Mouse (Mus musculus) C2C12 (cell line): ENCODE data around the gene Npb. TPM values are rescaled to one million over a fixed set of nuclear protein-coding genes. Genes with fewer than 3 reads are reported as not detected.

ENCODE experiments used
- H3K27me3 ChIP-seq: one replicate; pipeline ENCODE4 v1.6.1; 2011; ENCODE audit not compliant: control insufficient read depth, insufficient read depth, insufficient read length
- H3K36me3 ChIP-seq: one replicate; pipeline ENCODE4 v1.6.1; 2011; ENCODE audit not compliant: control insufficient read depth, insufficient read depth
- H3K4me3 ChIP-seq: one replicate; pipeline ENCODE4 v1.5.1; 2011; ENCODE audit warnings: mild to moderate bottlenecking, control low read depth; ENCODE audit not compliant: poor library complexity, insufficient read depth, severe bottlenecking
- H3K79me2 ChIP-seq: one replicate; pipeline ENCODE4 v1.6.1; 2011; ENCODE audit not compliant: control insufficient read depth, insufficient read depth
- H3K79me3 ChIP-seq: one replicate; pipeline ENCODE4 v1.6.1; 2011; ENCODE audit warnings: low read depth, control low read depth
- H3ac ChIP-seq: one replicate; pipeline ENCODE3; 2011; ENCODE audit warnings: low read depth; ENCODE audit not compliant: control insufficient read depth, insufficient read length
- CEBPB ChIP-seq: IDR thresholded peaks from one replicate; pipeline ENCODE4 v1.6.1; 2011; ENCODE audit warnings: low read depth, mild to moderate bottlenecking, control low read depth, moderate library complexity
- CTCF ChIP-seq: IDR thresholded peaks from one replicate; pipeline ENCODE4 v1.5.1; 2011; ENCODE audit not compliant: control insufficient read depth, insufficient read depth, insufficient read length
- FOSL1 ChIP-seq: IDR thresholded peaks from one replicate; pipeline ENCODE4 v1.8.0; 2011; ENCODE audit warnings: mild to moderate bottlenecking, low read length; ENCODE audit not compliant: poor library complexity, insufficient read depth, severe bottlenecking
- MAX ChIP-seq: IDR thresholded peaks from one replicate; pipeline ENCODE4 v1.6.1; 2011; ENCODE audit warnings: mild to moderate bottlenecking, control low read depth
- MYOD1 ChIP-seq: IDR thresholded peaks from one replicate; pipeline ENCODE4 v1.6.1; 2011; ENCODE audit warnings: low read depth; ENCODE audit not compliant: control insufficient read depth, insufficient read length
- MYOG ChIP-seq: IDR thresholded peaks from one replicate; pipeline ENCODE4 v1.6.1; 2011; ENCODE audit not compliant: control insufficient read depth, insufficient read length; ENCODE audit errors: extremely low read depth
- USF1 ChIP-seq: IDR thresholded peaks from one replicate; pipeline ENCODE4 v1.6.1; 2011; ENCODE audit warnings: low read depth, mild to moderate bottlenecking, control low read depth, moderate library complexity
- polyA plus RNA-seq: library from polyadenylated mRNA; unstranded; fragments of >200 nt; fragmentation: generic; extraction: Trizol; gene quantifications from one replicate; pipeline ENCODE4 v1.2.1, GENCODE M21; 2012; ENCODE audit warnings: missing spikeins

Gene Npb
- polyA plus RNA-seq, 1 experiment = not detected

DNA sequence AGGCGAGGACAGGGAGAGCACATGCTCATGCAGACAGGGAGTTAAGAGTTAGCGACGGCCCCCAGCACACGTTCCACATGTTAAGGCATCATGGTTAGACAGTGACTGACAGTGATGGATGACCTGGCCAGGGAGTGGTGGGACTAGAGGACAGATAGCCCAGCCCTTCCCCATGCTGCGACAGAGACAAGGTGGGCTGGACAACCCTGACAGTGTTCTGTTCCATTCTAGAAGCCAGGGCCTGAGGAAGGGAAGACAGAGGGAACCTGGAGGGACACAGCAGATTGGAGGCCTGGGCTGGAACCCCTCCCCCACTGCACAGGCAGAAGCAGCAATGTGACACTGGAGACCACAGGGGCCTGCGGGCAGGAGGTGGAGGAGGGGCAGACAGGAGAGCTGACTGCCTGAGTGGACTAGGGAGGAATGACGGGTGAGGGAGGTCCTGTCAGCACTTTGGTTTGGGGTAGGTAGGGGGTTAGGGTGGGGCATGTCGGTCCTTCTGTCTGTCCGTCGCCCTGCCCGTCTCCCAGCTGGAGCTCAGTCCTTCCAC is 29.5 kb upstream of the Npb start:
- no peak overlapping the region for H3ac ChIP-seq
- no peaks in the 10 kb centered on the region for H3K27me3 ChIP-seq
- no peak overlapping the region for H3K4me3 ChIP-seq
- H3K79me2 ChIP-seq = peaks cover 56% of the 10 kb centered on the region
- peaks cover 28% of the 10 kb centered on the region for H3K79me3 ChIP-seq
- H3K36me3 ChIP-seq = peaks cover 53% of the 10 kb centered on the region
- no peak for TF ChIP-seq CTCF
- TF ChIP-seq MYOD1 = no peak
- no peak for TF ChIP-seq MAX
- no peak for TF ChIP-seq FOSL1
- TF ChIP-seq USF1 = no peak
- TF ChIP-seq MYOG = no peak
- no peak for TF ChIP-seq CEBPB

DNA sequence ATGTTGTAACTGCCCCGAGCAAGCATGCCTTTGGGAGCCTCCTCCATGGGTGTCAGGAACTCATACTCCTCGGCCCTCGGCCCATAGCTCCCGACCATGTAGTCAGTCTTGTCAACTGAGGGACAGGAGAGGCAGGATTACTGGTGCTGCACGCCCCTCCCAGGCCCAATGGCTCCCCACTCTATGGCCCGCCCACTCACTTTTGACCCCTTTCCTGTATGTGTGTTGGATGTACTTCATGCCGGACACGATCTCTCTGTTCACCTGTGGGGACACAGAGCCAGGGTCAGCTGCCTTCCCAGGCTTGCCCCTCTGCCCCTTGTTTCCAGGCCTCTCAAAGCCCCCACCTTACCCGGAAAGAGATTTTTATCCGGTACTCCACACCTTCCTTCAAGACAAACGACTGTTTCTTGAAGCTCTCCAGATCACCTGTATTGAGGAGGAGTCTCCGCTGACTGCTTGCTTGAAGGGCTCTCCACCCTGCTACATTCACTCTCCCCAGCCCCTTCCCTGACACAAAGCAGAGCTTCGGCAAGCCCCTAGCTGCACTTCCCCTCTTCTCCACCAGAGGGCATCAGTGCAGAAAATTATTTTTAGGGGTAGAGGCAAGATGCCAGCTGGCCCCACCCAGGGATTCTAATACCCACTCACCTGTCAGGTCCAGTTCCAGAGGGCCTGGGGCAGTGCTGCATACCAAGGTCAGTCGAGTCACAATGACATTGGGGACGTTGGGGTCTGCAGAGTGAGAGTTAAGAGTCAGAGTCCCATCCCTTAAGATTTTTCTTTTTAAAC is 28.8 kb upstream of the Npb start:
- Histone ChIP-seq H3K4me3 (peak overlapping the region; percentile 97), H3K27me3 (no peaks in the 10 kb centered on the region), H3K36me3 (peaks cover 61% of the 10 kb centered on the region), H3K79me2 (peaks cover 49% of the 10 kb centered on the region), H3ac (peak overlapping the region; percentile 55), H3K79me3 (peaks cover 24% of the 10 kb centered on the region)
- TF ChIP-seq CTCF (peak; percentile 48), USF1 (no peak)

DNA sequence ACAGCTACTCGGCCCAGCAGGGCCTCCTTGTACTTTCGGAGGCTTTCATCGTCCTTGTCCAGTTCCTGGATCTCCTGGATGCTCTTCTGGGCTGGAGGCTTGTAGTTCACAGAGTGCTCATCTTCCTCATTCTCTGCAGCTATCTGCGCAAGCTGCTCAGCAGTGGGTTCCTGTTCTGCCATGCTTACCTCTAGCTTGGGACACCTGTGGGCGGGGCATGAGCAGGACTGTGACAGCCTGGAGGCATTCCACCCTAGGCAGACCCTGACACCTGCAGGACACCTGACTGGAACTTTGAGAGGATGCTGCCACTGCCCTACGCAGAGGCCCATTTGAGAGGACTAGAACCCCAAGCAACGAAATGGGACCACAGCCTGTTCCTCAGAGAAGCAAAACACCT is 28.1 kb upstream of the Npb start:
- TF ChIP-seq CEBPB (no peak), MYOG (no peak), MYOD1 (no peak), USF1 (no peak), FOSL1 (no peak), CTCF (no peak)
- peak overlapping the region; percentile 97 for H3K4me3 ChIP-seq
- peaks cover 65% of the 10 kb centered on the region for H3K36me3 ChIP-seq
- H3ac ChIP-seq = peak overlapping the region; percentile 69
- H3K79me2 ChIP-seq = peaks cover 45% of the 10 kb centered on the region
- peaks cover 24% of the 10 kb centered on the region for H3K79me3 ChIP-seq
- no peaks in the 10 kb centered on the region for H3K27me3 ChIP-seq

DNA sequence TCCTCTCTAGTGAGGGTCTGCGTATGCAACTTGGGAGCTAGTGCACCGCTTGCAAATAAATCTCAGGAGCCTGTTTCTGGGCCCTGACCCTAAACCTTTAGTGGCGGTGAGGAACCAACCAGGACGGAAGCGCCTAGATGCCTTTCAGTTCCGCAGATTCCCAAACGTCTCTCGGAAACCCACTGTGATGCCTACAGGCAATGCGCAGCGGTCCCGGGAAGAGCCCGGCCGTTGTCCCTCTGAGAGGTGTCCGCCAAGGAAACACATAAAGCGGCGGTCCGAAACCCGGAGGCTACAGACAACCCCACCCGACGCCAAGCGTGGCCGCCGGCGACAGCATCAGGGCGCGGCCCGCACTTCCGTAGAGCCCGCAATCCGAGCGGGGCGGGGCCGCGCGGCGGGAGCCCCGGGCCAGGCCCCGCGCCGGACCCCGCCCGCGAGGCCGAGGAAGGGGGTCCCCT is 27.4 kb upstream of the Npb start:
- peaks cover 24% of the 10 kb centered on the region for H3K79me3 ChIP-seq
- H3K27me3 ChIP-seq = no peaks in the 10 kb centered on the region
- peak overlapping the region; percentile 69 for H3ac ChIP-seq
- peak overlapping the region; percentile 97 for H3K4me3 ChIP-seq
- H3K79me2 ChIP-seq = peaks cover 45% of the 10 kb centered on the region
- TF ChIP-seq FOSL1 (no peak), CTCF (no peak), MYOD1 (no peak), USF1 (no peak), MAX (no peak), MYOG (no peak), CEBPB (no peak)
- H3K36me3 ChIP-seq = peaks cover 72% of the 10 kb centered on the region

DNA sequence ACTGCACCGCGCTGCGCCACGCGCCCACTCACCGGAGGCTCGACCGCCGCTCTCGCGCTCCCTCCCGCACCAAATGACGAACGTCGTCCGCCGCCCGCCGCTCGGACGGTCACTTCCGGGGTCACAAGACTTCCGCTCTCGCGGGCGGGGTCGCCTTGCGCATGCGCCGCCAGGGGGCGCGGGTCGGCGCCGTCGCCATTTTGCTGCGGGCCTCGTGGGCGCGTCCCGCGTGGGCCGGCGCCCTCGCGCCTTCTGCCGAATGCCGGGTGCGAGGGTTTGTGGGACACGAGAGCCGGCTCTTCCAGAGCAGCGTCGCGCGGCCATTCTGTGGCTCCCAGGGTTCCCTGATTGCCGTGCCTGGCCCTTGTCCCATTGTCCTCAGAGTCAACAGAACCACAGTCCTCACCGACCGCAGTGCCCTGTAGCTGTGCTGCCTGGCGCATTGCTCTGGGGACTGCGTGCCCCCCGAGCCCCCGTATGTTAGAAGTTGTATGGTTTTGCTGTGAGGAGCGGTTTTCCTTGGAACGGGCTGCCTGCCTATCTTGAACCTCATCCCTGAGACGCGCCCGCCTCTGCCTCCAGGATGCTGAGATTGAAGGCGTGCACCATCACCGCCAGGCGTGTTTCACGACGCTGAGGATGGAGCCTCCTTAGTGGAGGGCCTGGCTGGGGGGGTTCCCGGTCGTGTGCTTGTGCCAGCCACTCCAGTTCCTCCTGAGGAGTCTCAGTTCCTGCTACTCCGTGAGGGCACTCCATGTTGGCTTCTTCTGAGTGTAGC is 26.6 kb upstream of the Npb start, which contains the start of gene Arhgdia:
Gene Arhgdia, minus strand, starts transcription at position 135 of the 778 bp plus-strand sequence.
- Histone ChIP-seq H3K79me3 (peaks cover 24% of the 10 kb centered on the region), H3K79me2 (peaks cover 45% of the 10 kb centered on the region), H3ac (peak within 1 kb of the TSS; percentile 69), H3K4me3 (peak within 1 kb of the TSS; percentile 97), H3K36me3 (peaks cover 73% of the 10 kb centered on the region), H3K27me3 (no peaks in the 10 kb centered on the region)
- peak; percentile 99 for TF ChIP-seq MAX
- no peak for TF ChIP-seq CEBPB
- no peak for TF ChIP-seq MYOG
- TF ChIP-seq CTCF = peak; percentile 14
- no peak for TF ChIP-seq FOSL1
- no peak for TF ChIP-seq MYOD1
